Mouse (Mus musculus) ES-Bruce4 (cell line): ENCODE measurements at regions not wholly inside any gene's neighbourhood (a gene's known extent, or its start where the extent isn't known, plus 50 kb on each side); places are given as distances from the start of the nearest gene placed in this dataset.

Source experiments
- CTCF ChIP-seq: IDR thresholded peaks from one replicate; pipeline ENCODE4 v1.8.1; 2011; ENCODE audit warnings: low read depth, low read length
- POLR2A ChIP-seq: IDR thresholded peaks from one replicate; pipeline ENCODE4 v1.8.1; 2011; ENCODE audit warnings: low read length; ENCODE audit not compliant: insufficient read depth

DNA sequence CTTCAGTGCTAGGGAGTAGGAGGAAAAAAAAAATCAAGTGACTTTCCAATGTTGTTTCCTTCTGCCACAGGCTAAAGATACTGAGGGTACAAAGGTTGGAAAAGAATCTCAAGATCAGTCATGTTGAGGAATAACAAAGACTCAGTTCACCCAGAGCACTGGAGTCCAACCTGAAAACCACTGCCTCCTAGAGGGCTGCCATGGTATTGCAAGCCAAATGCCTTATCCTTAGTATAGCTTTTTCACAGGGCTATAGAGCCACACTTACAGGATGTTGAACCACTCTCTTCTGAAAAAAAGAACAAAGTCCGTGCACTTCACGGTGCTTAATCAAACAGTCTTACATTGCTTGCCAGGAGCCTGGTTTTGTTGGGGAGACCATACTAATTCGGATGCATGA is 139.9 kb upstream of the Srrm4 start:
- no peak for TF ChIP-seq CTCF
- TF ChIP-seq POLR2A: no peak
